Mouse (Mus musculus) large intestine, adult 2 months (tissue): ENCODE results near the gene Scml4. TPM values are rescaled to one million over a fixed set of nuclear protein-coding genes. Genes with fewer than 3 reads are reported as not detected.

Source experiments
- DNase-seq: peaks from one replicate; pipeline ENCODE4 v3.0.0-alpha.2; 2012; ENCODE audit warnings: low read depth, low spot score
- WGBS: fragments of 180-500 bp; shearing (Covaris S2); methylation state at CpG from one replicate; pipeline ENCODE4 v1.1.7; 2018; 5-methylcytosine and 5-hydroxymethylcytosine counted together
- polyA plus RNA-seq: library from polyadenylated mRNA; depleted of rRNA; stranded (reverse); fragments of >200 nt; gene quantifications from 2 replicates; pipeline ENCODE4 v1.2.3, GENCODE M21; 2012; rRNA removed

Scml4 gene
- 11.3 and 19.0 TPM in 2 replicates for polyA plus RNA-seq

- 19% methylated on average over 17 of the region's 17 CpGs for WGBS
- no peak for DNase-seq
These were observed at the start of gene Scml4 for GRCm38 (mm10) chr10:42860159-42860911. TSS of gene Scml4 (plus strand) at chr10:42860370.

GRCm38 (mm10) chr10:42825923-42826322, 34.2 kb upstream of the Scml4 start:
- 83% methylated on average over 6 of the region's 6 CpGs for WGBS
- no peak for DNase-seq

- DNase-seq = no peak
- WGBS = 84% methylated on average over 5 of the region's 5 CpGs
These were observed 33.0 kb upstream of the Scml4 start for GRCm38 (mm10) chr10:42827155-42827554.

GRCm38 (mm10) chr10:42830007-42830406, 30.2 kb upstream of the Scml4 start:
- 17% methylated on average over 2 of the region's 2 CpGs for WGBS
- DNase-seq = no peak

GRCm38 (mm10) chr10:42830409-42830808, 29.8 kb upstream of the Scml4 start:
- 32% methylated on average over 6 of the region's 6 CpGs for WGBS
- peak; percentile 43 for DNase-seq

- 48% methylated on average over 4 of the region's 4 CpGs for WGBS
- no peak for DNase-seq
These were observed 27.5 kb upstream of the Scml4 start for GRCm38 (mm10) chr10:42832677-42833076.

- no peak for DNase-seq
- 88% methylated on average over 4 of the region's 4 CpGs for WGBS
These were observed 26.1 kb upstream of the Scml4 start for GRCm38 (mm10) chr10:42833871-42834727.

GRCm38 (mm10) chr10:42838106-42838505, 22.1 kb upstream of the Scml4 start:
- 83% methylated on average over 4 of the region's 4 CpGs for WGBS
- no peak for DNase-seq

GRCm38 (mm10) chr10:42838736-42839135, 21.4 kb upstream of the Scml4 start:
- 76% methylated on average over 2 of the region's 2 CpGs for WGBS
- no peak for DNase-seq

- WGBS = 94% methylated on average over 11 of the region's 11 CpGs
- no peak for DNase-seq
These were observed 20.1 kb upstream of the Scml4 start for GRCm38 (mm10) chr10:42840036-42840435.

GRCm38 (mm10) chr10:42841531-42842195, 18.5 kb upstream of the Scml4 start:
- WGBS = 69% methylated on average over 16 of the region's 16 CpGs
- DNase-seq = no peak

GRCm38 (mm10) chr10:42842358-42842757, 17.8 kb upstream of the Scml4 start:
- DNase-seq = no peak
- 10% methylated on average over 9 of the region's 9 CpGs for WGBS

GRCm38 (mm10) chr10:42843416-42843815, 16.8 kb upstream of the Scml4 start:
- 35% methylated on average over 1 of the region's 1 CpGs for WGBS
- DNase-seq = no peak

GRCm38 (mm10) chr10:42845480-42845879, 14.7 kb upstream of the Scml4 start:
- 61% methylated on average over 1 of the region's 1 CpGs for WGBS
- no peak for DNase-seq

- no peak for DNase-seq
- 34% methylated on average over 13 of the region's 13 CpGs for WGBS
These were observed 11.7 kb upstream of the Scml4 start for GRCm38 (mm10) chr10:42848179-42849080.

- DNase-seq = no peak
- WGBS = 28% methylated on average over 7 of the region's 7 CpGs
These were observed 11.1 kb upstream of the Scml4 start for GRCm38 (mm10) chr10:42849081-42849400.

GRCm38 (mm10) chr10:42854838-42855237, 5.3 kb upstream of the Scml4 start:
- no peak for DNase-seq
- 72% methylated on average over 4 of the region's 4 CpGs for WGBS

- DNase-seq = no peak
These were observed 4.9 kb upstream of the Scml4 start for GRCm38 (mm10) chr10:42855250-42855649.

GRCm38 (mm10) chr10:42856574-42856973, 3.6 kb upstream of the Scml4 start:
- WGBS = 96% methylated on average over 9 of the region's 9 CpGs
- no peak for DNase-seq

More at GRCm38 (mm10) chr10:42855250-42855649, 4.9 kb upstream of the Scml4 start:
- whole genome bisulfite sequencing = 63% methylated on average over 5 of the region's 5 CpGs
